Comparison of ENCODE assay signal across 12 mouse cellular contexts in genomic region chr11:120158828-120159227, GRCm38 (mm10). TPM values are rescaled to one million over a fixed set of nuclear protein-coding genes. Genes with fewer than 3 reads are reported as not detected.
DNase-seq lines count a peak whose midpoint lies in the region; ATAC-seq and TF ChIP-seq lines count a peak whose summit lies in the region.
"Had no signal": no experiment of that assay in that cellular context is flagged by ENCODE, and none has a peak within 500 bp of the region (broad histone marks: within the 10 kb centered on the region; RNA-seq: fewer than 3 reads in every experiment).

No protein-coding gene starts in this region.

- H3K9me3 ChIP-seq in heart, embryonic 13.5 days: peaks cover 3% of the 10 kb centered on the region; the same call in 1 of the 2 replicates
- no peaks in the 10 kb centered on the region for H3K9me3 ChIP-seq in lung, postnatal 0 days (ENCODE audit: low read length)
- H3K9me3 ChIP-seq: forebrain, embryonic 13.5 days; midbrain, embryonic 13.5 days; neural tube, embryonic 15.5 days had no signal

- no peak for DNase-seq in heart, postnatal 14 days
- DNase-seq in CD4-positive helper T cell, adult 2 months (ENCODE audit: low read depth, low spot score): peak; percentile 52
- peak; percentile 43 for DNase-seq in c-Kit-positive CD71-negative TER-119-negative erythroid progenitor cells, embryonic 14.5 days (ENCODE audit: low read depth)
- DNase-seq in lung, postnatal 0 days (ENCODE audit: low spot score): peak; percentile 77
- no peak for DNase-seq in frontal cortex, adult 2 months (ENCODE audit: extremely low spot score in 1 of 2, low spot score in 1 of 2)
- DNase-seq in spleen, adult 18-20 months: no peak
- DNase-seq: kidney, postnatal 14 days had no signal

- intact Hi-C loops in heart, postnatal 14 days (cut with DNase I): no loop called here

- H3K4me2 ChIP-seq in heart, embryonic 13.5 days: no peak overlapping the region
- no peak overlapping the region for H3K4me2 ChIP-seq in lung, postnatal 0 days (replicated peaks; ENCODE audit: low read depth, low read length)
- H3K4me2 ChIP-seq: forebrain, embryonic 13.5 days; midbrain, embryonic 13.5 days; neural tube, embryonic 15.5 days had no signal

- 23% methylated on average over 5 of the region's 5 CpGs for WGBS in heart, embryonic 13.5 days
- WGBS in lung, postnatal 0 days: 31% methylated on average over 5 of the region's 5 CpGs

- H3K36me3 ChIP-seq in heart, embryonic 13.5 days: no peaks in the 10 kb centered on the region
- no peaks in the 10 kb centered on the region for H3K36me3 ChIP-seq in lung, postnatal 0 days (ENCODE audit: insufficient read depth, low read length)
- H3K36me3 ChIP-seq: midbrain, embryonic 13.5 days; neural tube, embryonic 15.5 days had no signal

- no peak for ATAC-seq in heart, embryonic 13.5 days (ENCODE audit: extremely low read depth, insufficient number of reproducible peaks, low FRiP score, low TSS enrichment)
- ATAC-seq in lung, postnatal 0 days: peak; percentile 85
- ATAC-seq in cerebellum, adult (ENCODE audit: insufficient number of reproducible peaks, low FRiP score, low TSS enrichment): no peak
- ATAC-seq: forebrain, embryonic 13.5 days; midbrain, embryonic 13.5 days had no signal

- no peak overlapping the region for H3K27ac ChIP-seq in heart, embryonic 13.5 days (replicated peaks)
- 0 out of 2 replicates have a peak overlapping the region, but pooled peaks have one; percentile 35 for H3K27ac ChIP-seq in lung, postnatal 0 days (ENCODE audit: low read length)
- H3K27ac ChIP-seq: forebrain, embryonic 13.5 days; midbrain, embryonic 13.5 days; neural tube, embryonic 15.5 days had no signal

- no peak overlapping the region for H3K4me3 ChIP-seq in heart, embryonic 13.5 days
- no peak overlapping the region for H3K4me3 ChIP-seq in lung, postnatal 0 days (ENCODE audit: low read depth, low read length)
- H3K4me3 ChIP-seq: forebrain, embryonic 13.5 days; midbrain, embryonic 13.5 days; neural tube, embryonic 15.5 days had no signal

- no peaks in the 10 kb centered on the region for H3K27me3 ChIP-seq in heart, embryonic 13.5 days (replicated peaks)
- H3K27me3 ChIP-seq in lung, postnatal 0 days (replicated peaks; ENCODE audit: insufficient read depth, low read length): no peaks in the 10 kb centered on the region
- H3K27me3 ChIP-seq: forebrain, embryonic 13.5 days; midbrain, embryonic 13.5 days; neural tube, embryonic 15.5 days had no signal

- TF ChIP-seq EP300 in lung, postnatal 0 days (IDR thresholded peaks at IDR 0.05): peak; percentile 69

- peaks cover 34% of the 10 kb centered on the region for H3K4me1 ChIP-seq in heart, embryonic 13.5 days
- H3K4me1 ChIP-seq in lung, postnatal 0 days (ENCODE audit: insufficient read depth, low read depth, low read length): no peaks in the 10 kb centered on the region
- H3K4me1 ChIP-seq: forebrain, embryonic 13.5 days; neural tube, embryonic 15.5 days had no signal

- H3K9ac ChIP-seq in heart, embryonic 13.5 days: 0 out of 2 replicates have a peak overlapping the region, but pooled peaks have one; percentile 50
- H3K9ac ChIP-seq in lung, postnatal 0 days (replicated peaks; ENCODE audit: low read depth): no peak overlapping the region
- H3K9ac ChIP-seq: forebrain, embryonic 13.5 days; midbrain, embryonic 13.5 days; neural tube, embryonic 15.5 days had no signal

- no peak for TF ChIP-seq CTCF in lung, postnatal 0 days (IDR thresholded peaks at IDR 0.05)

RNA-seq across cellular contexts. Expression of gene Slc38a10, which starts 7.7 kb away (rescaled TPM):
- polyA plus RNA-seq in heart, embryonic 13.5 days (2015; fragmentation: Nextera tagmentation; extraction: Ambion mirVana): 83.7 and 88.0 TPM in 2 replicates
- total RNA-seq in heart, postnatal 14 days (2021): 10 to 100 TPM; 78.7 to 83.5 TPM
- 66.6 and 69.4 TPM in 2 replicates for polyA plus RNA-seq in lung, postnatal 0 days (2015; fragmentation: Nextera tagmentation; extraction: Ambion mirVana)
- 62.5 and 62.6 TPM in 2 replicates for polyA plus RNA-seq in frontal cortex, adult 2 months (2012; rRNA removed)

Comparison
In these comparisons a context has a peak if more than half of its experiments do, and no peak if none do; other contexts are left out.
1. DNase-seq: peak in CD4-positive helper T cell, adult 2 months (single experiment), c-Kit-positive CD71-negative TER-119-negative erythroid progenitor cells, embryonic 14.5 days (single experiment) and lung, postnatal 0 days (single experiment); none in heart, postnatal 14 days (0 of 2), frontal cortex, adult 2 months (0 of 2) and spleen, adult 18-20 months (0 of 2).